Mouse (Mus musculus) liver, postnatal 0 days (tissue): ENCODE results near the gene Polr2l. TPM values are rescaled to one million over a fixed set of nuclear protein-coding genes. Genes with fewer than 3 reads are reported as not detected.

Experiments
- ATAC-seq: fragments of 200-750 bp; cut with Nextera tagmentation; 2 replicates; pipeline ENCODE4 v1.8.0; 2017; ENCODE audit warnings: mild to moderate bottlenecking, moderate library complexity
- DNase-seq: peaks from one replicate; pipeline ENCODE4 v3.0.0-alpha.2; 2016
- H3K27ac ChIP-seq: fragments of 300-500 bp; sonication (generic); 2 replicates; pipeline ENCODE4 v1.5.1; 2014; ENCODE audit warnings: antibody characterized with exemption, moderate library complexity, mild to moderate bottlenecking, low read depth
- H3K27me3 ChIP-seq: fragments of 300-500 bp; sonication (generic); 2 replicates; pipeline ENCODE4 v1.6.1; 2014; ENCODE audit warnings: low read length, control low read depth, mixed read lengths; ENCODE audit not compliant: insufficient read depth
- H3K36me3 ChIP-seq: fragments of 300-500 bp; sonication (generic); replicated peaks from 2 replicates; pipeline ENCODE4 v1.6.1; 2014; ENCODE audit warnings: mild to moderate bottlenecking, control low read depth, low read length, moderate library complexity, mixed read lengths; ENCODE audit not compliant: insufficient read depth
- H3K4me1 ChIP-seq: fragments of 300-500 bp; sonication (generic); 2 replicates; pipeline ENCODE4 v1.6.1; 2014; ENCODE audit warnings: antibody characterized with exemption, mild to moderate bottlenecking, control low read depth; ENCODE audit not compliant: insufficient read depth
- H3K4me2 ChIP-seq: fragments of 300-500 bp; sonication (generic); 2 replicates; pipeline ENCODE4 v1.6.1; 2014; ENCODE audit warnings: low read depth, mild to moderate bottlenecking, low read length, moderate library complexity, mixed read lengths
- H3K4me3 ChIP-seq: fragments of 300-500 bp; sonication (generic); 2 replicates; pipeline ENCODE4 v1.5.1; 2014; ENCODE audit warnings: low read depth, low read length
- H3K9ac ChIP-seq: fragments of 300-500 bp; sonication (generic); replicated peaks from 2 replicates; pipeline ENCODE4 v1.6.1; 2014; ENCODE audit warnings: mild to moderate bottlenecking, moderate library complexity
- H3K9me3 ChIP-seq: fragments of 300-500 bp; sonication (generic); 2 replicates; pipeline ENCODE4 v1.6.1; 2016; ENCODE audit warnings: mild to moderate bottlenecking, control low read depth, low read length, mixed read lengths
- CTCF ChIP-seq: sonication (generic); IDR thresholded peaks from 2 replicates; pipeline ENCODE4 v1.5.1; 2016; ENCODE audit warnings: antibody characterized with exemption, low read depth
- EP300 ChIP-seq: IDR thresholded peaks from 2 replicates; pipeline ENCODE4 v1.6.1; 2016; ENCODE audit warnings: antibody characterized with exemption, low read depth, mild to moderate bottlenecking
- WGBS: fragments of 180-500 bp; shearing (Covaris S2); extraction: QIAGEN DNeasy Blood & Tissue Kit; methylation state at CpG from one replicate; pipeline ENCODE4 v1.1.7; 2014; ENCODE audit not compliant: insufficient replicate concordance; 5-methylcytosine and 5-hydroxymethylcytosine counted together
- polyA plus RNA-seq: library from polyadenylated mRNA; unstranded; fragments of >200 nt; fragmentation: Nextera tagmentation; extraction: Ambion mirVana; gene quantifications from 2 replicates; pipeline ENCODE4 v1.2.1, GENCODE M21; 2015

Polr2l gene
- polyA plus RNA-seq, 1 experiment from 2014 or later: 45.1 TPM

DNA sequence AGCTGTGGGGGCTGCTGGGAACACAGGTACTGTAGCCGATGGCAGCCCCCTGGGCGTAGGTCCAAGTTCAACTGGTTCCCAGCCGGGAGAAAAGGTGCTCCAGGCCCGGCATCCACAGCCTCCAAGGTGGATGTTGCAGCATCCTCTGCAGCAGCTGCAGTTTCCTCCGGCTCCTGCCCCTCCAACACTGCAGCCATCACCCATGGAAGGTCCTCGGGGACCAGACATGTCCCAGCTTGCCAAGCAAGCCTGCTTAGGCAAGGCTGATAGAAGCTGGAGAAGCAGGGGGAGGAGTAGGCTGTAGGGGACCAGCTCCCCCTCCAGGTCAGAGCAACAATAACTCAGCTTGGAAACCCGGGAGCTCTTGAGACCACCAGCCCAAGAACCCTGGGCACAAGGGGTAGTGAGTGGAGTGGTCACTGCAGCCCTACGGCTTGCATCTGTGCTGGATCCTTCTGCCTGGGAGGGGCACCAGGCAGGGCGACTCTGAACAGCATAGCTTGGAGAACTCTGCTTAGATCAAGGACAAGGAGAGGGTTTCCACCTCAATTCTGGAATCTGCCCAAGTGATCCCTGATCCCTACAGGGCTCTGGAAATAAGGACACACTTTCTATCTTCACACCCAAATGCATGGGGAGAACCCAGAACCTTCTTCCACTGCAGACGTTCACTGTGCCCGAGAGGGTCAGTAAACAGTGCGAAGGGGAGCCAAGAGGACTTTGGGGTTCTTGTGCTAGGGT lies 31.7 kb downstream of the Polr2l start:
- ATAC-seq (peak; percentile 2; the same call in 1 of the 2 replicates), DNase-seq (no peak)
- Histone ChIP-seq H3K9ac (peak overlapping the region; percentile 75), H3K36me3 (peaks cover 24% of the 10 kb centered on the region), H3K4me2 (peak overlapping the region; percentile 91), H3K4me1 (peaks cover 39% of the 10 kb centered on the region), H3K27ac (peak overlapping the region; percentile 69; the same call in 1 of the 2 replicates), H3K27me3 (no peaks in the 10 kb centered on the region), H3K4me3 (peak overlapping the region; percentile 66), H3K9me3 (no peaks in the 10 kb centered on the region)
- TF ChIP-seq EP300 (no peak), CTCF (peak; percentile 70)
- WGBS: 18% methylated on average over 12 of the region's 12 CpGs

DNA sequence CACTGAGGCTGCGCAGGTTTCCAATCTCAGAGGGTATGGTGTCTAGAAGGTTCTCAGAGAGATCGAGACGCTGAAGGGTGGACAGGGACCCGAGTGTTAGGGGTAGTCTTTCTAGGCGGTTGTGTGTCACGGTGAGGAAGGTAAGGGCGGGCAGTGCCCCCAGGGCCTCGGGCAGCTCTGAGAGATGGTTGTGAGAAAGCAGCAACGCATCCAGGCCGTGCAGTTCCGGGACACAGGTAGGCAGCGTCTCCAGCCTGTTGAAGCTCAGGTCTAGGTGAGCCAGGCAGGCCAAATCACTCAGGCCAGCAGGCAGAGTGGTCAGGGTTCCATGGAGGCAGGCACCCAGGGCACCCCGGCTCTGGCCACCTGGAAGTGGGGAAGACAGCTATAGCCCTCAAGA lies 32.7 kb downstream of the Polr2l start:
- Histone ChIP-seq H3K27ac (no peak overlapping the region), H3K4me1 (peaks cover 39% of the 10 kb centered on the region)
- no peak for ATAC-seq

GRCm38 (mm10) chr7:141441460-141441859 lies 33.5 kb downstream of the Polr2l start:
- peaks cover 26% of the 10 kb centered on the region for H3K36me3 ChIP-seq
- 94% methylated on average over 9 of the region's 9 CpGs for WGBS
- H3K27ac ChIP-seq: no peak overlapping the region
- H3K4me1 ChIP-seq: peaks cover 41% of the 10 kb centered on the region
- no peak for ATAC-seq
- H3K9ac ChIP-seq: no peak overlapping the region
- DNase-seq: no peak
- peak overlapping the region; percentile 91; the same call in 1 of the 2 replicates for H3K4me2 ChIP-seq
- H3K9me3 ChIP-seq: no peaks in the 10 kb centered on the region
- TF ChIP-seq CTCF (no peak), EP300 (no peak)
- no peak overlapping the region for H3K4me3 ChIP-seq
- no peaks in the 10 kb centered on the region for H3K27me3 ChIP-seq

More for the DNA sequence above, 32.7 kb downstream of the Polr2l start:
- H3K36me3 ChIP-seq: peaks cover 26% of the 10 kb centered on the region
- peak overlapping the region; percentile 91 for H3K4me2 ChIP-seq
- 86% methylated on average over 13 of the region's 13 CpGs for WGBS
- no peaks in the 10 kb centered on the region for H3K27me3 ChIP-seq
- H3K9me3 ChIP-seq: no peaks in the 10 kb centered on the region
- DNase-seq: no peak
- TF ChIP-seq CTCF (no peak), EP300 (no peak)
- H3K9ac ChIP-seq: no peak overlapping the region; the same call in 1 of the 2 replicates
- H3K4me3 ChIP-seq: peak overlapping the region; percentile 66

GRCm38 (mm10) chr7:141440613-141441012 lies 34.3 kb downstream of the Polr2l start:
- no peak overlapping the region for H3K4me3 ChIP-seq
- H3K4me1 ChIP-seq: peaks cover 49% of the 10 kb centered on the region
- H3K27me3 ChIP-seq: no peaks in the 10 kb centered on the region
- 33% methylated on average over 6 of the region's 6 CpGs for WGBS
- no peak overlapping the region for H3K9ac ChIP-seq
- peak; percentile 91 for TF ChIP-seq CTCF
- no peak for TF ChIP-seq EP300
- no peaks in the 10 kb centered on the region for H3K9me3 ChIP-seq
- DNase-seq: peak; percentile 80
- no peak overlapping the region for H3K27ac ChIP-seq
- no peak overlapping the region for H3K4me2 ChIP-seq
- ATAC-seq: peak; percentile 9; the same call in 1 of the 2 replicates
- H3K36me3 ChIP-seq: peaks cover 26% of the 10 kb centered on the region

GRCm38 (mm10) chr7:141439811-141440210 lies 35.1 kb downstream of the Polr2l start:
- Histone ChIP-seq H3K27ac (no peak overlapping the region), H3K27me3 (no peaks in the 10 kb centered on the region), H3K4me3 (no peak overlapping the region), H3K36me3 (peaks cover 26% of the 10 kb centered on the region), H3K9ac (no peak overlapping the region), H3K4me1 (peaks cover 53% of the 10 kb centered on the region), H3K9me3 (no peaks in the 10 kb centered on the region), H3K4me2 (no peak overlapping the region)
- ATAC-seq (no peak), DNase-seq (no peak)
- TF ChIP-seq EP300: no peak
- TF ChIP-seq CTCF: no peak
- WGBS: 91% methylated on average over 11 of the region's 11 CpGs

GRCm38 (mm10) chr7:141439140-141439679 lies 35.7 kb downstream of the Polr2l start:
- DNase-seq: no peak
- Histone ChIP-seq H3K9ac (no peak overlapping the region), H3K27me3 (no peaks in the 10 kb centered on the region), H3K9me3 (no peaks in the 10 kb centered on the region), H3K36me3 (peaks cover 26% of the 10 kb centered on the region), H3K27ac (no peak overlapping the region), H3K4me3 (no peak overlapping the region), H3K4me1 (peaks cover 54% of the 10 kb centered on the region), H3K4me2 (no peak overlapping the region)
- whole genome bisulfite sequencing: 90% methylated on average over 10 of the region's 10 CpGs
- no peak for ATAC-seq
- TF ChIP-seq CTCF (no peak), EP300 (no peak)
